Mouse (Mus musculus) liver, postnatal 0 days (tissue): Measurements from ENCODE around the gene Hoxd10. TPM values are rescaled to one million over a fixed set of nuclear protein-coding genes. Genes with fewer than 3 reads are reported as not detected.
A peak's percentile ranks its signal among the peaks of the same experiment; 100 is the strongest.

ENCODE experiments used
- ATAC-seq: fragments of 200-750 bp; cut with Nextera tagmentation; 2 replicates; pipeline ENCODE4 v1.8.0; 2017; ENCODE audit warnings: mild to moderate bottlenecking, moderate library complexity
- DNase-seq: peaks from one replicate; pipeline ENCODE4 v3.0.0-alpha.2; 2016
- H3K27ac ChIP-seq: fragments of 300-500 bp; sonication (generic); 2 replicates; pipeline ENCODE4 v1.5.1; 2014; ENCODE audit warnings: antibody characterized with exemption, moderate library complexity, mild to moderate bottlenecking, low read depth
- H3K27me3 ChIP-seq: fragments of 300-500 bp; sonication (generic); 2 replicates; pipeline ENCODE4 v1.6.1; 2014; ENCODE audit warnings: low read length, control low read depth, mixed read lengths; ENCODE audit not compliant: insufficient read depth
- H3K36me3 ChIP-seq: fragments of 300-500 bp; sonication (generic); replicated peaks from 2 replicates; pipeline ENCODE4 v1.6.1; 2014; ENCODE audit warnings: mild to moderate bottlenecking, control low read depth, low read length, moderate library complexity, mixed read lengths; ENCODE audit not compliant: insufficient read depth
- H3K4me1 ChIP-seq: fragments of 300-500 bp; sonication (generic); 2 replicates; pipeline ENCODE4 v1.6.1; 2014; ENCODE audit warnings: antibody characterized with exemption, mild to moderate bottlenecking, control low read depth; ENCODE audit not compliant: insufficient read depth
- H3K4me2 ChIP-seq: fragments of 300-500 bp; sonication (generic); 2 replicates; pipeline ENCODE4 v1.6.1; 2014; ENCODE audit warnings: low read depth, mild to moderate bottlenecking, low read length, moderate library complexity, mixed read lengths
- H3K4me3 ChIP-seq: fragments of 300-500 bp; sonication (generic); 2 replicates; pipeline ENCODE4 v1.5.1; 2014; ENCODE audit warnings: low read depth, low read length
- H3K9ac ChIP-seq: fragments of 300-500 bp; sonication (generic); replicated peaks from 2 replicates; pipeline ENCODE4 v1.6.1; 2014; ENCODE audit warnings: mild to moderate bottlenecking, moderate library complexity
- H3K9me3 ChIP-seq: fragments of 300-500 bp; sonication (generic); 2 replicates; pipeline ENCODE4 v1.6.1; 2016; ENCODE audit warnings: mild to moderate bottlenecking, control low read depth, low read length, mixed read lengths
- CTCF ChIP-seq: sonication (generic); IDR thresholded peaks from 2 replicates; pipeline ENCODE4 v1.5.1; 2016; ENCODE audit warnings: antibody characterized with exemption, low read depth
- EP300 ChIP-seq: IDR thresholded peaks from 2 replicates; pipeline ENCODE4 v1.6.1; 2016; ENCODE audit warnings: antibody characterized with exemption, low read depth, mild to moderate bottlenecking
- WGBS: fragments of 180-500 bp; shearing (Covaris S2); extraction: QIAGEN DNeasy Blood & Tissue Kit; methylation state at CpG from one replicate; pipeline ENCODE4 v1.1.7; 2014; ENCODE audit not compliant: insufficient replicate concordance; 5-methylcytosine and 5-hydroxymethylcytosine counted together
- polyA plus RNA-seq: library from polyadenylated mRNA; unstranded; fragments of >200 nt; fragmentation: Nextera tagmentation; extraction: Ambion mirVana; gene quantifications from 2 replicates; pipeline ENCODE4 v1.2.1, GENCODE M21; 2015

The Hoxd10 gene
- polyA plus RNA-seq, 1 experiment from 2014 or later: not detected

DNA sequence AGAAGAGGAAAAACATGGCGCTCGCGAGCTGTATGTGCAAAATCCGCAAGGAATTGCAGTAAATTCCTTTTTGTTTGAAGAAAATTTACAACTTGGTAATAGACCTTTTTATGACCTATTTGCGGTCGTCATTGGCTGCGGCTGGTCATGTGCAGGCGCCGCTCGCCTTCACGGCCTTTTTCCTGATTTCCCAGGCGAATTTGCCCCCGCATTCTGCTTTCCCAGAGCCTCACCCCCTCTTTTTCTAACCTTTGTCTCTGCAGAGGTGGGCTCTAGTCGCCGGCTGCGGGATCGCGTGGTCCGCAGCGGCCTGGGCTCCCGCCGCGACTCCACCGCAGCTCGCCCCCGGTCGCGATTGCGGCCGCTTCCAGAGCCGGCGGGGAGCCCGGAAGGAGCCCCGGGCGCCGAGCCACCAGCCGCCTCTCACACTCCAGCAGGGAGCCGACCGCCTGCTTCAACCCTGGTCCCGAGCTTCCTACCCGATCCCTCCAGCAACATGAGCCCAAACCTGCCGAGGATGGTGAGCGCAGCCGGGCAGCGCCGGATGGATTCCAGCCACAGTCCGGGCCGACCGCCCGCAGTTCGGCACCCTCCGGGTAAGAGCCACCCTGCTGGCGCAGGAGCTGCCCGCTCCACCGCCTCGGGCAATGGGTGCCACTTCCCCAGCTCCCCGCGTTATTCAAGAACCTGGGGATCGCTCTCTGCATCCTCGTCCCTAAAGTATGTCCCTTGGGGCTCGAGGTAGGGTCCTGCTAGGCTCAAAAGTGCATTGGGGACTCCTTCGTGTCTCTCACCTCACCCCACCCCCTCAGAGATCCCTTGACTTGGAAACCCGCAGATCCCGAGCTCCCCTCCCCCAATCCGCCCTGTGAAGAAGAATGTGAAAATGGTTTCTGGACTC, 20.2 kb downstream of the Hoxd10 start, which contains the start of the genes Hoxd3 and Hoxd4:
Hoxd3 (plus strand) TSS at position 207 of the 901 bp plus-strand sequence.
Hoxd4 (plus strand) TSS at position 209 of the 901 bp plus-strand sequence.
- ATAC-seq (no peak), DNase-seq (no peak)
- peaks cover 98% of the 10 kb centered on the region for H3K27me3 ChIP-seq
- peak within 1 kb of the TSS; percentile 36; the same call in 1 of the 2 replicates for H3K4me3 ChIP-seq
- H3K9ac ChIP-seq: no peak within 1 kb of the TSS
- H3K27ac ChIP-seq: no peak within 1 kb of the TSS
- peak within 1 kb of the TSS; percentile 34 for H3K4me2 ChIP-seq
- no peaks in the 10 kb centered on the region for H3K36me3 ChIP-seq
- H3K4me1 ChIP-seq: peaks cover 7% of the 10 kb centered on the region
- under 1% methylated on average over 55 of the region's 65 CpGs for WGBS
- TF ChIP-seq CTCF: no peak
- no peak for TF ChIP-seq EP300
- no peaks in the 10 kb centered on the region for H3K9me3 ChIP-seq

DNA sequence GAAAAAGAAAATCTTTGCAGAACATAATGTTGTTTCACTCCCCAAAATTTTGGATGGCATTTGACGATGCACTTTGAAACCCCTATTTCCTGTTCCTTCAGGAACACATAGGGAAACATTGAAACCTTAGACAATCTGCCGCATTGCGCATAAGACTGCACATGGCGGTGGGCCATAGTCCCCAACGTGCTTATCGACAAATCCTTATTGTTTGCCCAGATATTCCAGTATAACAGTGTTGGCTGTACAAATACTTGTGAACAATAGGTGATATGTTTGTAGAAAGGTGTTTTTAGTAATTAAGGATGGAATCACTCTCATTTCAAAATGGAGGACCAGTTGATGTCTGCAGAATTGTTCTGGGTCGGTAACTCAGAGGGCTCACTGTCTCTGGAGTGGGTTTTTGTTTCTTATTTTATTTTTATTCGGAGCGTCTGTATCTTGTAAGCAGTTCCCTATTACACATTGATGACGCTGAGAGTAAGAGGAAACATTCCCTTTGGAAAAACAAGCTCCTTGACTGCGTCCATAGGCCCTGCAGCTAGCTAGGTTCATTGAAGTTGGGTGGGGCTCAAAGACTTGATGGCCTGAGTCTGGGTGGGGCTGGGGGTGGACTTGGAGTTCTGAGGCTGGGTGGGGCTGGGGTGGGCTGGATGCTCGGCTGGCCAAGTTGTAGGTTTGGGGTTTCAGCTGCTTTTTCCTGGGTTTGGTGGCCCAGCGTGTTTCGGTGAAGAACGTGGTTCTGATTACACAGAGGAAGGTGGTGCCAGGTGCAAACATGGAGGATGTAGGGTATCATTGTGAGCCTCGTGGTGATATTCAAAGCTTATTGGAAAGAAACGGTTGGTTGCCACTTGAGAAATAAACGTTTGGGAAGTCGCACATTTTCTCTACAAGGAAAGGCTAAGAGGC, 21.8 kb downstream of the Hoxd10 start:
- no peak overlapping the region for H3K4me3 ChIP-seq
- TF ChIP-seq EP300: no peak
- TF ChIP-seq CTCF: no peak
- 11% methylated on average over 19 of the region's 19 CpGs for WGBS

DNA sequence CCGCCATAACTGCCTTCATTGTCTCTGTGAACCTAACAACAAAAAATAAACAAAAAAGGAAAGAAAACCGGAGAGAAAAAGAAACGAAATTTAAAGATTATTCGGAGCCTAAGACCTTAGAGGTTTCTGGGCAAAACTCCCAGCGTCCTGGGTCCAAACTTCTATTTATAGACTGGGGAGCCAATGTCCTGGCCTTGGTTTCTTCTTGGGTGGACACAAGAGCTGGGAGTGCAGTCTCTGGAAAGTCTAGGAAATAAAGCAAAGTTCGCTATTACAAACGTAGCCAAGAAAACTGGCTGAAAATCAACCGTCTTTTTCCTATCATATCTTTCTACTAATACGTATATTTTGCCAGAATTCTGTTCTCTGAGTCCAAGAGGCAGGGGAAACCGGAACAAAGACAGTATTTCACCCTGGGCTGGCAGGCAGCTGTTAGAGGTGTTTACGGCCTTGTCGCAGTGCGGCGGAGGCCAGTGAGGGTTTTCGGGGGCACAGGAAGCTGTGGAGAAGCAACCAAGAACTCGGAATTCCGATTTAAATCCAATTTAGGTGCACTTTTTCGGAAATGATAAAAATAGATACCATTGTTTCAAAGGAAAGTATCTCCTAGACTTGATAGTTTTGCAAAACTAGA, 22.5 kb downstream of the Hoxd10 start:
- Histone ChIP-seq H3K9ac (no peak overlapping the region), H3K36me3 (no peaks in the 10 kb centered on the region), H3K4me2 (no peak overlapping the region), H3K27me3 (peaks cover 83% of the 10 kb centered on the region), H3K4me1 (peaks cover 7% of the 10 kb centered on the region), H3K27ac (no peak overlapping the region), H3K4me3 (no peak overlapping the region), H3K9me3 (no peaks in the 10 kb centered on the region)
- DNase-seq: no peak
- ATAC-seq: no peak
- TF ChIP-seq CTCF (no peak), EP300 (no peak)
- WGBS: 11% methylated on average over 18 of the region's 18 CpGs

More for the DNA sequence above, 21.8 kb downstream of the Hoxd10 start:
- Histone ChIP-seq H3K9ac (no peak overlapping the region), H3K9me3 (no peaks in the 10 kb centered on the region), H3K27ac (no peak overlapping the region), H3K36me3 (no peaks in the 10 kb centered on the region), H3K27me3 (peaks cover 88% of the 10 kb centered on the region), H3K4me2 (no peak overlapping the region), H3K4me1 (peaks cover 7% of the 10 kb centered on the region)
- ATAC-seq (no peak), DNase-seq (no peak)

DNA sequence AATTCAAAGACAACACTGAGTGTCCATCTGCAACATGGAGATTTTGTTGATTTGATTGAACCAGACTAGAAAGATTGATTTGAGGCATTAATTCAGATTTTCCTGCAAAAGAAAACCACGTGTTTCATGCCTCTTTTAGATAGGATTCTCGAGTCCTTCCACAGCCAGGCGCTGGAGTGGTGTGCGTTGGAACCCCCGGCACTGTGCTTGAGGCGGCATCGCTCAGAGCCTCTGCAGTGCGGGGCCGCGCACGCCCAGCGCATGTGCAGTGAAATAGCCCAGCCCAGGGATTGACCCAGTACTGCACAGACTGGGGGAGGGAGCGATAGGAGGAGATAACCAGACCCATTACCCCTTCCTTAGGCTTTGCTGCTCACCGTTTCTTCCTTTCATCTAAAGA, 23.2 kb downstream of the Hoxd10 start:
- 2% methylated on average over 14 of the region's 14 CpGs for WGBS
- DNase-seq (no peak), ATAC-seq (no peak)
- no peak for TF ChIP-seq CTCF
- TF ChIP-seq EP300: no peak
- Histone ChIP-seq H3K9ac (no peak overlapping the region), H3K4me2 (no peak overlapping the region), H3K4me1 (peaks cover 7% of the 10 kb centered on the region), H3K4me3 (no peak overlapping the region), H3K27me3 (peaks cover 82% of the 10 kb centered on the region), H3K9me3 (no peaks in the 10 kb centered on the region), H3K27ac (no peak overlapping the region), H3K36me3 (no peaks in the 10 kb centered on the region)

DNA sequence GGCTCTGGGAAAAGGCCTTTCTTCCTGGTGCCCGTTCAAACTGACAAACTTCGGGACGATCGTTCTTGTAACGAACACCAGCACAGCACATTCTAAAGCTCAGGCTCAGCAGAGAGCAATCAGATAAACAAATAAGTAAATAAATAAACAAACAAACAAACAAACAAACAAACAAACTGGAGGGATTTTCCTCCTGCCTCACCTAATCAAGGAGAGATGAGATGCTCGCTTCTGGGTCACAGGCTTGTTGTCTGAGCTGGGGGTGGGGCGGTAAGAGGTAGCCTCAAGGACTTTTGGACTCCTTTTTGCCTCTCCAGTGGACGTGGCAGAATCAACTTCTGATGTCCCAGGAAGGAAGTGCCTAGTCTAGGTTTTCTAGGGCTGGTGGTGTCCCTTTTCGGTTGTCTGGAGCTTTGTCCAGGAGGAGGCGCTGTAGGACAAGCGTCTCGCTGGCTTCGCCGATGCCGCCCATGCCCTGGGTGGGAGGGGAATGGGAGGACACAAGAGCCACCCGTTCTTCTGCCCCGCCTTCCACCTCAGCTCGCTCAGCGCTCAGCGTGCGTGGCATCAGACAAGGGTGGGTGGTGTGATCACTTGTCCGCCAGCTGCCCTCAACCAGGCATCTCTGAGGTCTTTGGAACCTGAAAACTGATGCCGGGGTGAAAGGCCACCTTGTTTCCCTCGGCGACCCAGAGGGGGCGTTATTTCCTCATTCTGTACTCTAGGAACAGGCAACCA, 23.9 kb downstream of the Hoxd10 start:
- no peak overlapping the region for H3K4me2 ChIP-seq
- H3K36me3 ChIP-seq: no peaks in the 10 kb centered on the region
- DNase-seq (peak; percentile 86), ATAC-seq (peak; percentile 44; the same call in 1 of the 2 replicates)
- TF ChIP-seq CTCF (peak; percentile 82), EP300 (no peak)
- no peak overlapping the region for H3K9ac ChIP-seq
- peaks cover 82% of the 10 kb centered on the region for H3K27me3 ChIP-seq
- no peak overlapping the region for H3K27ac ChIP-seq
- no peak overlapping the region for H3K4me3 ChIP-seq
- H3K9me3 ChIP-seq: no peaks in the 10 kb centered on the region
- 4% methylated on average over 26 of the region's 26 CpGs for WGBS
- H3K4me1 ChIP-seq: peaks cover 7% of the 10 kb centered on the region
